ENCODE assay signal across 9 mouse cellular contexts in genomic region chr14:31954945-31955344, GRCm38 (mm10).
A peak's percentile ranks its signal among the peaks of the same experiment; 100 is the strongest.
DNase-seq lines count a peak whose midpoint lies in the region; TF ChIP-seq lines count a peak whose summit lies in the region.
"Had no signal": no experiment of that assay in that cellular context is flagged by ENCODE, and none has a peak within 500 bp of the region (broad histone marks: within the 10 kb centered on the region; RNA-seq: fewer than 3 reads in every experiment).

No protein-coding gene starts in this region.

- intact Hi-C loops in left cerebral cortex, adult 2 months (cut with DNase I), result loop anchor here (1.0 to 5.0 kb wide), 4 partner anchors 77 to 159 kb away; no protein-coding TSS in a partner anchor

- 6% methylated on average over 4 of the region's 4 CpGs for WGBS in cerebellum, adult 2 months

- H3K27me3 ChIP-seq in cerebellum, adult 2 months (ENCODE audit: control insufficient read depth, insufficient read depth, low read length), result no peaks in the 10 kb centered on the region
- H3K27me3 ChIP-seq: stomach, embryonic 15.5 days had no signal

- no peak overlapping the region for H3K4me3 ChIP-seq in cerebellum, adult 2 months (replicated peaks; ENCODE audit: insufficient read depth, low read depth, low read length)
- no peak overlapping the region for H3K4me3 ChIP-seq in left cerebral cortex, adult 2 months
- H3K4me3 ChIP-seq: stomach, embryonic 15.5 days had no signal

- H3K27ac ChIP-seq in cerebellum, adult 2 months (ENCODE audit: insufficient read depth, low read length), result no peak overlapping the region
- H3K27ac ChIP-seq in left cerebral cortex, adult 2 months, result no peak overlapping the region
- H3K27ac ChIP-seq: stomach, embryonic 15.5 days had no signal

- peak; percentile 76 for TF ChIP-seq CTCF in cerebellum, adult 2 months (IDR thresholded peaks at IDR 0.05; ENCODE audit: borderline replicate concordance, insufficient read depth, low read depth, low read length)
- peak; percentile 82 for TF ChIP-seq CTCF in left cerebral cortex, adult 2 months (IDR thresholded peaks at IDR 0.05)

- H3K4me1 ChIP-seq in cerebellum, adult 2 months (ENCODE audit: control insufficient read depth, insufficient read depth, low read length), result no peaks in the 10 kb centered on the region
- H3K4me1 ChIP-seq: stomach, embryonic 15.5 days had no signal

- DNase-seq in T-cell, adult 2 months (ENCODE audit: low spot score), result peak; percentile 51
- peak; percentile 83 to 92 for DNase-seq in cerebellum, adult 2 months
- DNase-seq in forelimb bud, embryonic 11.5 days (ENCODE audit: low read depth, low spot score), result peak; percentile 72
- peak; percentile 57 for DNase-seq in hindlimb bud, embryonic 11.5 days (ENCODE audit: extremely low spot score, low read depth, low spot score)
- DNase-seq in left cerebral cortex, adult 2 months (ENCODE audit: extremely low spot score in 1 of 2, low spot score in 2 of 2), result peak; percentile 81 to 90
- peak; percentile 78 for DNase-seq in mesoderm, embryonic 11.5 days (ENCODE audit: low read depth, low spot score)
- DNase-seq in right cerebral cortex, postnatal 25 days, result peak; percentile 78
- DNase-seq in urinary bladder, postnatal 4 days (ENCODE audit: low spot score in 2 of 2), result peak; percentile 58 to 87

- no peak for TF ChIP-seq POLR2A in cerebellum, adult 2 months (IDR thresholded peaks at IDR 0.05; ENCODE audit: borderline replicate concordance, insufficient read depth, low read length)
